Mouse (Mus musculus): ENCODE measurements around the gene Myo1e. TPM values are rescaled to one million over a fixed set of nuclear protein-coding genes. Genes with fewer than 3 reads are reported as not detected.

The Myo1e gene
- polyA plus RNA-seq (2016; fragmentation: Nextera tagmentation; extraction: Ambion mirVana): 16.9 and 17.6 TPM in 2 replicates

- peaks cover 16% of the 10 kb centered on the region for H3K27me3 ChIP-seq (replicated peaks; ENCODE audit: low read depth, poor library complexity, severe bottlenecking)
- peak within 1 kb of the TSS; percentile 88 for H3K27ac ChIP-seq (replicated peaks)
- no peaks in the 10 kb centered on the region for H3K9me3 ChIP-seq
- peak; percentile 90 for DNase-seq (ENCODE audit: low spot score)
- peak within 1 kb of the TSS; percentile 89 for H3K4me3 ChIP-seq
- peaks cover 33% of the 10 kb centered on the region for H3K4me1 ChIP-seq
- no peaks in the 10 kb centered on the region for H3K36me3 ChIP-seq (replicated peaks)
- under 1% methylated on average over 43 of the region's 43 CpGs for WGBS
Observed at GRCm38 (mm10) chr9:70207151-70207831, at the start of gene Myo1e. Gene Myo1e, plus strand, starts transcription at chr9:70207350.

- H3K27ac ChIP-seq (replicated peaks): no peak overlapping the region
- no peak for DNase-seq (ENCODE audit: low spot score)
- no peaks in the 10 kb centered on the region for H3K9me3 ChIP-seq
- H3K4me3 ChIP-seq: no peak overlapping the region
- no peaks in the 10 kb centered on the region for H3K27me3 ChIP-seq (replicated peaks; ENCODE audit: low read depth, poor library complexity, severe bottlenecking)
- peaks cover 3% of the 10 kb centered on the region; the same call in 1 of the 2 replicates for H3K4me1 ChIP-seq
- 74% methylated on average over 10 of the region's 10 CpGs for WGBS
- H3K36me3 ChIP-seq (replicated peaks): no peaks in the 10 kb centered on the region
Observed at GRCm38 (mm10) chr9:70160071-70160470, 47.1 kb upstream of the Myo1e start.

- DNase-seq (ENCODE audit: low spot score): peak; percentile 25
Observed at GRCm38 (mm10) chr9:70168973-70169372, 38.2 kb upstream of the Myo1e start.

GRCm38 (mm10) chr9:70174291-70174848 lies 32.8 kb upstream of the Myo1e start:
- Histone ChIP-seq H3K4me1 (peaks cover 16% of the 10 kb centered on the region), H3K9me3 (no peaks in the 10 kb centered on the region), H3K36me3 (replicated peaks) (no peaks in the 10 kb centered on the region), H3K27me3 (replicated peaks; ENCODE audit: low read depth, poor library complexity, severe bottlenecking) (no peaks in the 10 kb centered on the region), H3K4me3 (no peak overlapping the region), H3K27ac (replicated peaks) (peak overlapping the region; percentile 35)
- no peak for DNase-seq (ENCODE audit: low spot score)
- WGBS: 62% methylated on average over 4 of the region's 4 CpGs

More at GRCm38 (mm10) chr9:70168973-70169372, 38.2 kb upstream of the Myo1e start:
- Histone ChIP-seq H3K27ac (replicated peaks) (no peak overlapping the region), H3K9me3 (no peaks in the 10 kb centered on the region), H3K27me3 (replicated peaks; ENCODE audit: low read depth, poor library complexity, severe bottlenecking) (no peaks in the 10 kb centered on the region), H3K4me3 (no peak overlapping the region), H3K36me3 (replicated peaks) (no peaks in the 10 kb centered on the region), H3K4me1 (no peaks in the 10 kb centered on the region)
- WGBS: 79% methylated on average over 7 of the region's 7 CpGs

GRCm38 (mm10) chr9:70174896-70175295 lies 32.3 kb upstream of the Myo1e start:
- Histone ChIP-seq H3K27me3 (replicated peaks; ENCODE audit: low read depth, poor library complexity, severe bottlenecking) (no peaks in the 10 kb centered on the region), H3K9me3 (no peaks in the 10 kb centered on the region), H3K27ac (replicated peaks) (no peak overlapping the region), H3K36me3 (replicated peaks) (no peaks in the 10 kb centered on the region), H3K4me1 (peaks cover 16% of the 10 kb centered on the region), H3K4me3 (no peak overlapping the region)
- no peak for DNase-seq (ENCODE audit: low spot score)
- 48% methylated on average over 6 of the region's 6 CpGs for WGBS

- DNase-seq (ENCODE audit: low spot score): no peak
- no peak overlapping the region for H3K4me3 ChIP-seq
- H3K9me3 ChIP-seq: no peaks in the 10 kb centered on the region
- H3K4me1 ChIP-seq: peaks cover 21% of the 10 kb centered on the region
- no peaks in the 10 kb centered on the region for H3K36me3 ChIP-seq (replicated peaks)
- H3K27ac ChIP-seq (replicated peaks): no peak overlapping the region
- WGBS: 77% methylated on average over 3 of the region's 3 CpGs
- H3K27me3 ChIP-seq (replicated peaks; ENCODE audit: low read depth, poor library complexity, severe bottlenecking): no peaks in the 10 kb centered on the region
Observed at GRCm38 (mm10) chr9:70176291-70176690, 30.9 kb upstream of the Myo1e start.

- H3K4me1 ChIP-seq: peaks cover 11% of the 10 kb centered on the region; the same call in 1 of the 2 replicates
- no peaks in the 10 kb centered on the region for H3K9me3 ChIP-seq
- H3K4me3 ChIP-seq: no peak overlapping the region
- H3K36me3 ChIP-seq (replicated peaks): no peaks in the 10 kb centered on the region
- no peak for DNase-seq (ENCODE audit: low spot score)
- 50% methylated on average over 12 of the region's 12 CpGs for WGBS
- no peak overlapping the region for H3K27ac ChIP-seq (replicated peaks)
- H3K27me3 ChIP-seq (replicated peaks; ENCODE audit: low read depth, poor library complexity, severe bottlenecking): no peaks in the 10 kb centered on the region
Observed at GRCm38 (mm10) chr9:70181719-70182118, 25.4 kb upstream of the Myo1e start.

- Histone ChIP-seq H3K9me3 (no peaks in the 10 kb centered on the region), H3K27me3 (replicated peaks; ENCODE audit: low read depth, poor library complexity, severe bottlenecking) (no peaks in the 10 kb centered on the region), H3K36me3 (replicated peaks) (no peaks in the 10 kb centered on the region), H3K27ac (replicated peaks) (no peak overlapping the region), H3K4me1 (peaks cover 11% of the 10 kb centered on the region; the same call in 1 of the 2 replicates), H3K4me3 (no peak overlapping the region)
- no peak for DNase-seq (ENCODE audit: low spot score)
- WGBS: 37% methylated on average over 7 of the region's 7 CpGs
Observed at GRCm38 (mm10) chr9:70182639-70183038, 24.5 kb upstream of the Myo1e start.

GRCm38 (mm10) chr9:70192336-70192735 lies 14.8 kb upstream of the Myo1e start:
- no peaks in the 10 kb centered on the region for H3K36me3 ChIP-seq (replicated peaks)
- no peak overlapping the region for H3K27ac ChIP-seq (replicated peaks)
- no peaks in the 10 kb centered on the region for H3K4me1 ChIP-seq
- no peaks in the 10 kb centered on the region for H3K9me3 ChIP-seq
- DNase-seq (ENCODE audit: low spot score): no peak
- 89% methylated on average over 5 of the region's 5 CpGs for WGBS
- no peaks in the 10 kb centered on the region for H3K27me3 ChIP-seq (replicated peaks; ENCODE audit: low read depth, poor library complexity, severe bottlenecking)
- H3K4me3 ChIP-seq: no peak overlapping the region

- Histone ChIP-seq H3K4me3 (no peak overlapping the region), H3K4me1 (no peaks in the 10 kb centered on the region), H3K27me3 (replicated peaks; ENCODE audit: low read depth, poor library complexity, severe bottlenecking) (no peaks in the 10 kb centered on the region), H3K36me3 (replicated peaks) (no peaks in the 10 kb centered on the region), H3K9me3 (no peaks in the 10 kb centered on the region), H3K27ac (replicated peaks) (no peak overlapping the region)
- no peak for DNase-seq (ENCODE audit: low spot score)
- 81% methylated on average over 11 of the region's 11 CpGs for WGBS
Observed at GRCm38 (mm10) chr9:70194622-70195021, 12.5 kb upstream of the Myo1e start.

- Histone ChIP-seq H3K4me1 (no peaks in the 10 kb centered on the region), H3K36me3 (replicated peaks) (no peaks in the 10 kb centered on the region), H3K4me3 (no peak overlapping the region), H3K27ac (replicated peaks) (no peak overlapping the region), H3K27me3 (replicated peaks; ENCODE audit: low read depth, poor library complexity, severe bottlenecking) (no peaks in the 10 kb centered on the region), H3K9me3 (no peaks in the 10 kb centered on the region)
- WGBS: 82% methylated on average over 15 of the region's 15 CpGs
- no peak for DNase-seq (ENCODE audit: low spot score)
Observed at GRCm38 (mm10) chr9:70196956-70197659, 10.0 kb upstream of the Myo1e start.

- H3K4me1 ChIP-seq: no peaks in the 10 kb centered on the region
- no peak overlapping the region for H3K27ac ChIP-seq (replicated peaks)
- DNase-seq (ENCODE audit: low spot score): no peak
- no peaks in the 10 kb centered on the region for H3K36me3 ChIP-seq (replicated peaks)
- H3K9me3 ChIP-seq: no peaks in the 10 kb centered on the region
- 92% methylated on average over 8 of the region's 8 CpGs for WGBS
- no peak overlapping the region for H3K4me3 ChIP-seq
- no peaks in the 10 kb centered on the region for H3K27me3 ChIP-seq (replicated peaks; ENCODE audit: low read depth, poor library complexity, severe bottlenecking)
Observed at GRCm38 (mm10) chr9:70197992-70198391, 9.2 kb upstream of the Myo1e start.
